Mouse (Mus musculus) frontal cortex, adult 2 months (tissue): ENCODE data around the gene Pvalb. TPM values are rescaled to one million over a fixed set of nuclear protein-coding genes. Genes with fewer than 3 reads are reported as not detected.

Experiments
- DNase-seq, 2 experiments: peaks; one replicate each; pipeline ENCODE4 v3.0.0; 2022; ENCODE audit warnings: low spot score in 1 of 2; ENCODE audit errors: extremely low spot score in 1 of 2
- polyA plus RNA-seq: library from polyadenylated mRNA; depleted of rRNA; stranded (reverse); fragments of >200 nt; gene quantifications from 2 replicates; pipeline ENCODE4 v1.2.3, GENCODE M21; 2012

Pvalb gene
- polyA plus RNA-seq, 1 experiment = 36.5 TPM

DNA sequence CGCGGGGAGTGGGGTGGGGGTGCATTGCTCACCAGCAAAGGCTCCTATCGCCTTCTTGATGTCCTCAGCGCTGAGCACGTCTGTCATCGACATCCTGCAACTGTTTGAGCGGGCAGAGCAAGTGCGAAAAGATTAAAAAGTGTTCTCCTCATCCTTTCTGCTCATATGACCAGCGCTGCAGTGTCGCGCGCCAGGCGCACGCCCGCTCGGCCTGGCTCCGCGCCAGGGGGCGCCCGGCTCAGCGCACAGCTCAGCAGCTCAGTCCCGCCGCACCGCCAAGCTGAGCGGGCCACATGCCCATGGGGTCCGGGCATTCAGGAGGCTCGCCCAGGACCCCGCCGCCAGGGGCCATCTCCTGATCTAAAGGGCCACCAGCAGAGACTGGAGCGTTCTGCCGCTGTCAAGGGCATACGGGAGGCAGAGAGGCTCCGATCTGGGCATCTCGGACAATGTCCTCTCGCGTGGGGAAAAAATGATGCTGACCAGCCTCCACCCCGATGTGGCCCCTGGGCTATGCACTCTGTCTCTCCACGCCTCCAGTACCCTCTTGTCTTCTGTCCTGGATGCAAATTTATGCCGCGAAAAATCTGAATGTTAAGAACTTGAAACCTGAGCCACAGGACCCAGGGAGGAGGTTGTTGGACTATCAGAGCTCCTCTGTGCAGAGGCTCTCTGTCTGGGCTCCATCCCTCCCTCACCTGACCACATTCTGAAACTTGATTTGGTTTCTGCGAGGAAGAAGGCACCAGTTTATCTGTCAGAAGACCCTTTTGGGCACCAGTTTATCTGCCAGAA, 1.9 kb downstream of the Pvalb start:
- DNase-seq = peak in 1 of 2 experiments; percentile 59

DNA sequence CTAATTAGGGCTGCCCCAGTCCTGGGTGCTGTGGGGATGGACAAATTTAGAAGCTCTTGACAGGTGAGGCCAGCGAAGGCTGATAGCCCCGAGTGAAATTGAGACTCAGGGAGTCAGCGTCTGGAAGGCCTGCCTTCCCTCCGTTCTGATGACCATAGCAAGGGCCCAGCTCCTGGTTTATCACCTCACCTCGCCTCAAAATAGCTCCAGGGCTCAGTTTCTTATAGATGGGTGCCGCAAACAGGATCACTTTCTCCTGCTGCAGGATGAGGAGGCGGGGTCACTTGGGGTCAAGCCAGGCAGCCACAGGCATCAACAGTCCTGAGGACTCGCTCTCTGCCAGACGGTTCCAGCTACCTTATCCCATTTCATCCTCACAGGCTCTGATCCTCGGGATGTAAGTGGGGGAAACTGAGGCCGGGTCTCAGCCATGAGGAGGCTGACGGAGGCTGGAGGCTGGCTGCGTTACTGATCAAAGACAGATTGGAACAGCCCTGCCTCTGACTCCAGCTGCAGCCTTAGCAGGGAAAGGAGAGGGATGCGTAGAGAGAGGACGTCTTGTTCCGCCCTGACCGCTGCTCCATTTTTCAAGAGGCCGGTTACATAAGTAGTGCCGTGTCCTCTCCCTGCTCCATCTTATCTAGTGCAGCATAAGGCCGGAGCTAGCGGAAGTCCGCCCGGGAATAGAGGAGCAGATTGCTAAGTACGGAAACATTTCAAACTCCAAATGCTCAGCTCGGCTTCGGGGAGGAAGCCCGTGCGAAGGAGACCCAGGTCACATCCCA, 10.9 kb downstream of the Pvalb start:
- no peak for DNase-seq

DNA sequence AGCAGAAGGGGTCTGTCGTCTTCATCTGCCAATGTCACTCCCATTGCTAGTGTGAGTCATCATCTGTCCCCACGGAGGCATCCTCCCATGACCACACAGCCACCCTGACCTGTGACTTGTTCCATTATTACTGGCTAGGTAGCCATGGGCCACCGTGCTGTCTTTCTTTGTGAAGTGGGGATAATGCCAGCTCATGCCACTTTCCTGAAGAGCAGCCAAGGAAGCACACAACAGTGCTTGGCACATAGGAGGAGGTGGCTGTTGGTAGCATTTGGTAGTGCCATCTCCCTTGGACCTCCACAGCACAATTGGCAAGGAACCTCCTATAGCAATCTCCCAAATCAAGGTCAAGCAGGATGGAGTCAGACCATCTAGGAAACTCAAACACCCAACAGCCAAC, 11.9 kb downstream of the Pvalb start:
- DNase-seq = no peak

DNA sequence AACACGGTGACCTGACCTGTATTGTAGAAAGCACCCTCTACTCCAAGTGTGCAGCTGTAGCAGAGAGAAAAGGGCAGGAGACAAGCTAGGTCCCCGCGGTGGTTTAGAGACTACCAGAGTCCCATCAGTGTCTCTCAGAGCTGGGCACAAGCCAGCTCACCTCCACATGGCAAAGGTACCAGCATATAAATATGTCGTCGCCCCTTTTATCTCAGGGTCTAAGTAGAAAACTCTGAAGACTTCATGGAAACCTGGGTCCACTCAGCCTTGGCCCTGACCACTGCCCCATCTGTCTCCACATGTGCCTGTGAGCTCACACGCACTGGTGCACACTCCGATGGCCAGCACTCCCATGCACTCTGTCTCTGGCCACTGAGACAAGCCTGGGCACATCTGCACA, 16.6 kb downstream of the Pvalb start:
- DNase-seq = no peak

DNA sequence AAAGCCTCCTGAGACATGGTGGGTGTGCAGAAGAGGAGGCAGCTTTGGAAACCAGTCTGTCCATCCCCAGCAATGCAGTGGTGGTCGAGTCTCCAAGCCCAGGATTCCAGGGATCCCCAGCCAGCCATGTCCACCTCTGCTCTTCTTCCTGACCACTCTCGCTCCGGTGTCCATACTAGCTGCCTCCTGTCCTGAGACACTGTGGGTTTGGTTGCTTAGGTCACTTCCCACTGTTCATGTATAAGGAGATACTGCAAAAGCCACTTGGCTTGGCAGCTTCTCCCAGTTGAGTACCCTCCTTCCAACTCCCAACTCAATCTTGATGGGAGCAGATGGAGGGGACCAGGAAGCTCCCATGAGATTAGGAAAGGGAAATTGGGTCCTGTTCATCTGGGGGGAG, 17.7 kb downstream of the Pvalb start:
- no peak for DNase-seq

DNA sequence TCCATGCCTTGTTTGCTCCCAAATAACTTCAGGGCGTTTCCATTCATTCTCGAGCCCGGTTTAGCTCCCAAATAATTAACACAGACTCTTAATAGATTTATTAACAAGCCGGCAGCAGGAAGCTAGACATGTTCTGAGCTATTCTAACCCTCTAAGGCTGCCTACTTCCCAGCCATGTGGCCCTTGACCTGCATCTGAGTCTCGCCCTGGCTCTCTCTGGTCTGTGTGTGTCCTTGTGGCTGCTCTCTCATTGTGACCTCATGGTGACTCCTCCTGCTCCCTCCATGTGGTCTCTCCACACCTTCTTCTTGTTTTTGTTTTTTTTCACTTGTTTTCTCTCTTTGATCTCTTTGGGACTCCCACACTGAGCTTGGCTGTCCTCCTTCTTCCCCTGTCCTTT, 19.3 kb downstream of the Pvalb start:
- DNase-seq = no peak

DNA sequence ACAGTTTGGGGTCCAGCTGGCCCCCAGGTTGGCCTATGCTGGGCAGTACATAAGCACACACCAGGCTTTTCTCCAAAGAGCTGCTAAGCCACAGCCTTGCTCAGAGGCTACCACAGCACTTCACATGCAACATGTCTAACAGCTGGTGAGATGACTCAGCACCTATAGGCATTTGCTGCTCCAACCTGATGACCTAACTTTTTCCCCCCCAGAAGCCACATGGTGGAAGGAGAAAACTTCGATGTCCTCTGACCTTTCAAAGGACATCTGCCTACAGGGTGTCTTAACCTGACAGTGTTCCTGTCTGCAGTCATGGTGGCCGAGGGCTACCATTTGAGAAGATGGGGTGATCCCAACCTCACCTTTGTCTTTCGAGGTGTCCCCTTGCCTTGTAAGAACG, 20.6 kb downstream of the Pvalb start:
- no peak for DNase-seq

DNA sequence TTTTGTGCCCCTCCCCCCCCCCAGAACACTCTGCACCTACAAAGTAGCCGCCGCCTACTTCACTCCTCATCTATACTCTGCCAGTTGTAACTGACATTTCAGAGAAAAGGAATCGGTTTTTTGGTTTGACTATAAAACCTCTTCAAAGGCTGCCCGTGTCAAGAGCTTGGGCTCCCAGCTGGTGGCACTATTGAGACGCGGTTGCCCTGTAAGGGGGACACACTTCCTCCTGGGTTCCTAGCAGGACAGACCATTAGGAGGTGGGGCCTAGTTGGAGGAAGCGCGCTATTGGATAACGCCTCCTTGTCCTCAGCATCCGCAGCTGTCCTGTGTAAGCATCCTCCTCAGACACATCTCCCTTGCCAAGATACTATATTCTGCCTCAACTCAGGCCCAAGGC, 21.3 kb downstream of the Pvalb start:
- peak in 1 of 2 experiments; percentile 51 for DNase-seq

DNA sequence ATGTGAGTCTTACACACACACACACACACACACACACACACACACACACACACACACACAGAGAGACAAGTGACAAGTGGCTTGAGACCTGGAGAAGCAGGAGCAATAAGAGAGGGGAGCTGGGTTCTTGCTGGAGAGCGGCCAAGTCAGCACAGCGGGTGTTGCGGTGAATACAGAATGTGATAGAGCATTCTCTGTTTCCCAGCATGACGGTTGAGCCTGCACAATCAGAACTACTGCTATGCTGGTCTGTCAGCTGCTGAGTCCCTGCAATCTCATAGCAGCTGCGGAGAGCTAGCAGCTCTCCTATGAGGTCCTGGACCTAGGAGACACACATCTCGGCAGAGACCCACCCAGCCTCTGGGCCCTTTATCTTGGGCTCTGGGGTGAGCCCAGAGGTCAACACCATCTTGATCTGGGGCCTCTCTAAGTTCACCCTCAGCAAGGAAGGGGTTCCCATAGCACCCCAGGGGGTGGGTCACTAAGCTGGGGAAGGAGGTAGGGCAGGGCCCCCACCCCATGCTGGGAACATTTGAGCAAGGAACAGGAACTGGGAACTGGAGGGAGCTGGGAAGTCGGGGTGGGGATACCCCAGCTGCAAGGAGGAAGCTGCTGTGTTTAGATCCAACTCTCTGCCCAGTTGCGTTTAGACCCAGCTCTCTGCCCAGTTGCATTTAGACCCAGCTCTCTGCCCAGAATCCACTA, 24.3 kb downstream of the Pvalb start:
- peak in 1 of 2 experiments; percentile 56 for DNase-seq

DNA sequence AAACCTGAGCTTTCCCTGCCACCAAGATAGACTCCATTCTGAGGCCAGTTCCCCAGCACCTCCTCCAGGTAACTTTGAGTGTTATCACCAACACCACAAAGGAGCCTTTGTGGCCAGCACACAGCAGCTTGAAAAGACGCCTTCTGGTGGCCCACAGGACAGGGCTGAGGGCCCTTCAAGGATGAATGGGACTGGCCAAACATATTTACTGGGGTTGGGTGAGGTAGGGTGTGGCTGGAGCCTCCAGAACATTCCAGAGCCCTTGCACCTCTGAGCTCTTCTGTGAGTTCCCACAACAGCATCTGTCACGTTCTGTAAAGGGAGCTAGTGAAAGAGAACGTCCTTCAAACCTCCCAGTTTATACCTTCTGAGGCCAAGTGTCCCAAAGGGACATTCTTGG, 26.4 kb downstream of the Pvalb start:
- no peak for DNase-seq

DNA sequence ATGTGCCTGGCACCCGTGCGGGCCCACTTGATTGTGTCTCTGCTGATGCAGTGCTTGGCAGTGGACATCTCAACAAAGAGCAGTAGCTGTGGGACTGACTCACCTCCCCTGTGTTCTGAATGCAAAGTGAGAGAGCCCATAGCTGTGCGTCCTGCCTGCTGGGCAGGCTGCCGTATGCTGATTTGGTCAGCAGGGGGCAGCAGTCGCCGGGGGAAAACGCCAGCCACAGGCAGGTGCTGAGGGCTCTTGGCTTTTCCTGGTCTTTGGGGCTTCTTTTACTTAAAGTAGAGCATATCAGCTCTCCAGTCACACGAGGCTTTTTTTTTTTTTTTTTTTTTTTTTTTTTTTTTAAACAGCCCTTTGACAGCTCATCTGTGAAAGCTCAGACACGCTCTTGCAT, 27.8 kb downstream of the Pvalb start:
- DNase-seq = peak in 1 of 2 experiments; percentile 91

DNA sequence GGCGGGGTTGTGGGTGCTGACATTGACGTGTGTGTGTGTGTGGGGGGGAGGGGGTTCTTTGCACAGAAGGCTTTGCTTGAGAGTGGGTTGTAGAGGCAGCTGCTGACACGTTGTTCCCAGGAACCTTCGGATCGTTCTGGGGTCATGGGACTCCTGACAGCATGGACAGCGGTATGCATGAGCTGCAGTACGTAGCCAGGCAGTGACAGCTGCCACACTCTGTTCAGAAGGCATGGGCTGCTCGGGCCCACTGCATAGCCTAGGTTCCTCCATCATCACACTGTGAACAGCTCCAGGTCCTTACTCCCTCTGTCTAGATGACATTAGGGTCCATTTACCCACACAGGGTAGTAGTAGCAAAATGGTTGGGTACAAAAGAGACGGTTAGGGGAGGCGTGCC, 28.9 kb downstream of the Pvalb start:
- no peak for DNase-seq

DNA sequence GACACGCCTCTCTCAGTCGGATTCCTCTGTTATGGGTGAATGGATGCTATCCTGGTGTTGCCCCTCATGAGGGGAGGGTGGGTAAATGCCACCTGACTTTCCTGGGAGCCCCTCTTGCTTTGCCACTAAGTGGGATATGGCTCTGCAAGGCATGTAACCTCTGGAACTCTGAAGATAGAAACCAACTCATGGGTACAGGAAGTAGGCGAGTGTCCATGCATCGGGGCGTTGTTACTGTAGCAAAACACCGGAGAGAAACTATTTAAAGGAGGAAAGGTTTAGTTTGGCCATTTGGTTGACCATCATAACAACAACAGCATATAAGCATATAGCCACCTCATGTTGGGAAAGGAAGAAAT, 31.3 kb downstream of the Pvalb start:
- no peak for DNase-seq

DNA sequence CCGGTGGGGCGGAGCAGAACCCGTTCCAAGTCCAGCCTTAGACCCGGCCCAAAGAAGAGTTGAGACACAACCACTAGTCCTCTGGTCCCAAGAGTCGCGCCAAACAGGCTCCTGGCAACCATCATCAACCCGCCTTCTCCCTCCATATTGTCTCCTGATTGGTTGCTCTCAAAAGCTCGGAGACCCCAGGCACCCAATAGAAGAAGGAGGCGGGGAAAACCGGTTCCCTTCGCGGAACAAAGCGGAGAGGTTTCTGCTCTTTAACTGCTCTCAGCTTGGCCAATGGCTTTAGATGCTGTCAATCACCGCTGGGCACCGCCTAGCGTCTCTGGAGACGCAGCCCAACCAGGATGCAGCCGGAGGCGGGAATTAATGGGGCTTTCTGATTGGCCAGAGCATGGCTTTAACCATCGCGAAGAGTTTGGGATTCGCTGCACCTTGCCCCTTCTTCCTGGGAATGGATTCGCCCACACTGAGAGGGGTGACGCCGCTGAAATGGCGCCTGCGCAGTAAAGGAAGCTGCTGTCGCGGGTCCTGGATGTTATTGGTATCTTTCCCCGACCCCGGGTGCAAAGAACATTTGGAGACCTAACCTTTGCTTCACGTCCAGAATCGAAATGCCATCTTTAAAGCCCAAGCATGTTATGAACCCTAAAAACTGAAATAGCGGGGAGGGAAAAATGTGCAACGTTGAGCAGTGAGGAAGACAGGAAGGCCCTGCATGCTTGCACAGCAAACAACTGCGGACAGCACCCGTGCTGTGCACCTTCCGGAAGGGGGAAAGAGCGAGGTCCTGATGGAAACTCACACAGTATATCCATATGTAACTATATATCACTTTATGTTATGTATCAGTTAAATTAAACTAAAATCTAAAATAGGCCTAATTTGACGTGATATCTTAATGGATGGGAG, 32.0 kb downstream of the Pvalb start, which contains the start of gene Ift27:
Ift27 (minus strand) TSS at position 136 of the 915 bp plus-strand sequence.
- peak; percentile 99 for DNase-seq

DNA sequence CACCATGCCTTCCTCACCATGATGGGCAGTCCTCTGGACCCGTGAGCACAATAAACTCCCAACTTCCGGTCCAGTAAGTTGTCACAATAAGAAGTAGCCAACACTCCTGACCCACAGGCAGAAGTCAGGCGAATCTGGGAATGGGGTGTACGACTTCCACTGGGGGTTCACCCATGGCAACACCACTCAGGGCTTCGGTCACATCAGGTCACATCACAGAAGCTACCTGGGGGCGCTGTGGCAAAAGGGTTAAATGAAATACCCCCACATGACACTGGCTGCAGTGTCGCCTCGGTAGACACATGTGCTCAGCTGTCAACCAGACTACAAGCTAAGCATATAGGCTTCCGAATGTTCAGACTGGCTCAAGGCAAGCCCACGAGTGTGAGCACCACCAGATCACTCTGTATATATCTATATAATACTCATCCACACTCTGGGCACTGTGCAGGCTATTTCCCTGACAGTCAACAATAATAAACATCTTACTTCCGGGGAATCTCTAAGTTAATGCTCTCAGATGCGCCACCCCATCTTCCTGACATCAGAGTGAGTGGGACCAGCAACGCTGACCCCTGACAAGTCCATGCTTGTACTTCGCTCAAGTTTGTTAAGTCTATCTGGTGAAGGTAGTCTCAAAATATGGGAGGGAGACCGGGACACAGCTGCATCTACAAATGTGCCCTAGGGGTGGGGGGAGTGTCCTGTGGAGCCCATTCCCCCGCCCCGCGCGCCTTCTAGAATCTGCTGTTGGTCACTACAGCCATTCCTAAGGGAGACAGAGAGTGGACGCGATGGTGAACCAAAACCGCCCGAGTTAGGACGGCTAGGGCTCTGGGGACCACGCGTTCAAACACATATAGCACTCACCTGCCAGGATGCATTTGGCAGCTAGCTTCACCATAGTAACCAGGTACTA, 33.0 kb downstream of the Pvalb start:
- DNase-seq = no peak

DNA sequence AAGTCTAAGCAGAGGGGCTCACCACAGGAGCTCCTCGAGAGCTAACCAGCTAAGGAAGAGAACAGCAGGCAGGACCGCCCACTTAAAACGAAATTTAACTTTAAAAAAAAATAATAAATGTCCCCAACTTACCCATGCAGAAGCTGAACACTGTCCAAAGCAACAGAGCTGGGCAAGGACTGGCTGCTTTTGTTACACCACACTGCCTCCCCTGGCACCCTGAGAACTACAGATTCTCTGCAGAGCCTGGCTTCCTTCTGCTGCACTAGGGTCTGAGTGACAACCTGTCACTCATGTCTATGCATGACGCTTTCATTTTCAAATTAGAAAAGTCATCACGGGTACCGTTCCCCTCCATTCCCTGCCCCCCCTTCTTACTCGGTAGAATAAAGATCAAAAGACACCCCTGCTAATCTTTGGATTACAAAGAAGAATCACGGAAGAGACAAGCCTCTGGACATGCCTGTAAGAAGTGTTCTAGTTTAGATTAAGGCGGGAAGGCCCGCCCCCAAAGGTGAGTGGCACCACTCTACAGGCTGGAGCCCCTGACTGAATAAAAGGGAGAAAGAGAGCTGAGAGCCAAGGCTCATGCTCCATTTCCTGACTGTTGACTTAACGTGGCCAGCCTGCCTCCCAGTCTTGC, 33.8 kb downstream of the Pvalb start:
- DNase-seq = no peak

DNA sequence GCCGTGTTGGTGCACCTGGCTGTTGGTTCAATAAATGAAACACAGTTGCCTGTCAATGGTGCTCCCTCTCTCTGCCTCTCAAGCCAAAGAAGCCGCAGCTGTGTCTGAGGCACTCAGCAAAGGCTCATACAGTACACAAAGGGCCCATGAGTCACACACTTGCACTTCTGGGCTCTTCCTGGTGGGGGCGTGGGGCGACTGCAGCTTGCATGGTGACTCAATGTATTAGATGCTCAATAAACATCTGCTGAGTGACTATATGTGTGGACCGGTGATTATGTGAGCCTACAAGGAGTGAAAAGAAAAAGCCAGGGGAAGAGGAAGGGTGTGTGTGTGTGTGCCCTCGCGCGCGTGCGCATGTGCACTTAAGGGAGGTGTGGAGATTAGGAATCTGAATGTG, 34.5 kb downstream of the Pvalb start:
- DNase-seq = no peak

DNA sequence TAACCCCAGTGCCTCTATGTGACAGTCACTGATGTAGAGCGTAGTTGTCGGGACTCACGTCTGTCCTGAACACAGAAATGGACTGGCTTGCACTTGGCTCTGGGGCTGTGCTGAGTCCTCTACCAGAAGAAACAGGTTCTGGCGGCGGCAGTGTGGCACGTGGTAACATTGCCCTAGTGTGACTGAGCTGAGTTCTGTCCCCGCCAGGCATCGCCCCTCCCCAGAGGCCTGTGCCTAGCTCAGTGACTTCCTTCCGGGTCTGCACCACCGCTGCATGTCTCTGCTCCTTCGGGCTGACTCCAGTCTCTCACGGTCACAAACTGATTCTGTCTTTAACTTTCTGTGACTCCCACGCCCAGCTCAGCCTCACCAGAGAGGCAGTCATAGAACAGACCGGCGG, 35.5 kb downstream of the Pvalb start:
- DNase-seq = no peak

DNA sequence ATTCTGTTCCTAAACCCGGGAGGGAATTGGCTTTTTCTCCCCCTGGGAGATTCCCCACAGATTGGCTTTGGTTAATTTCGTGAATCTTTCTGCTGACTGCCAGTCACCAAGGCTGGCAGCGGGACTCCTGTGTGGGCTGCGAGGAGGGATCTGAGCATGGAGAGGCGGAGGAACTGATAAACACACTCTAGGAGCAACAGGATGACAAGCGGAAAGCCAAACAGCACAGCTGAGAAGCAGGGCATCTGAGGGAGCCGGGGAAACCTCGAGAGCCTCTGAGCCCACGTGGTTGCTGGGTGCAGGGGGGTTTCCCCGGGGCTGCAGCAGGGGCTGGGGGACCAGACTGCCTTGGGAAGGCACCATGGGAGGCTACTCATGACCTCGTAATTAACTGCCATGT, 36.6 kb downstream of the Pvalb start:
- peak in 1 of 2 experiments; percentile 62 for DNase-seq
